Mouse (Mus musculus) cortical plate, adult 2 months (tissue): ENCODE measurements at regions not wholly inside any gene's neighbourhood (a gene's known extent, or its start where the extent isn't known, plus 50 kb on each side); places are given as distances from the start of the nearest gene placed in this dataset.

Experiments
- CTCF ChIP-seq: fragments of 200-500 bp; IDR thresholded peaks from 2 replicates; pipeline ENCODE4 v1.5.1; 2011; ENCODE audit warnings: mild to moderate bottlenecking, control low read depth, low read length; ENCODE audit not compliant: insufficient read depth; ENCODE audit errors: extremely low read depth
- POLR2A ChIP-seq: fragments of 200-500 bp; IDR thresholded peaks from 2 replicates; pipeline ENCODE4 v1.6.1; 2011; ENCODE audit warnings: mild to moderate bottlenecking, low read length, control low read depth; ENCODE audit not compliant: insufficient read depth; ENCODE audit errors: extremely low read depth

- no peak for TF ChIP-seq CTCF
- no peak for TF ChIP-seq POLR2A
Observed at GRCm38 (mm10) chr15:56022315-56022714, 1455.1 kb downstream of the Slc22a22 start.
